Mouse (Mus musculus) limb, embryonic 13.5 days (tissue): ENCODE measurements around the gene Tpra1. TPM values are rescaled to one million over a fixed set of nuclear protein-coding genes. Genes with fewer than 3 reads are reported as not detected.

Source experiments
- ATAC-seq: fragments of 200-750 bp; cut with Nextera tagmentation; 2 replicates; pipeline ENCODE4 v1.8.0; 2017; ENCODE audit warnings: low read depth, moderate number of reproducible peaks, moderate TSS enrichment; ENCODE audit not compliant: low FRiP score
- H3K27ac ChIP-seq: fragments of 300-500 bp; sonication (generic); 2 replicates; pipeline ENCODE4 v1.5.1; 2015; ENCODE audit warnings: inconsistent platforms, mild to moderate bottlenecking, moderate library complexity
- H3K27me3 ChIP-seq: fragments of 300-500 bp; sonication (generic); 2 replicates; pipeline ENCODE4 v1.6.1; 2015; ENCODE audit warnings: mild to moderate bottlenecking, inconsistent platforms
- H3K36me3 ChIP-seq: fragments of 300-500 bp; sonication (generic); 2 replicates; pipeline ENCODE4 v1.6.1; 2015; ENCODE audit warnings: inconsistent platforms, mild to moderate bottlenecking, moderate library complexity
- H3K4me1 ChIP-seq: fragments of 300-500 bp; sonication (generic); 2 replicates; pipeline ENCODE4 v1.6.1; 2015; ENCODE audit warnings: inconsistent platforms
- H3K4me2 ChIP-seq: fragments of 300-500 bp; sonication (generic); replicated peaks from 2 replicates; pipeline ENCODE4 v1.6.1; 2015; ENCODE audit warnings: inconsistent platforms, mild to moderate bottlenecking, moderate library complexity
- H3K4me3 ChIP-seq: fragments of 300-500 bp; sonication (generic); 2 replicates; pipeline ENCODE4 v1.5.1; 2015; ENCODE audit warnings: moderate library complexity, mild to moderate bottlenecking, inconsistent platforms
- H3K9ac ChIP-seq: fragments of 300-500 bp; sonication (generic); 2 replicates; pipeline ENCODE4 v1.6.1; 2015; ENCODE audit warnings: mild to moderate bottlenecking, inconsistent platforms
- H3K9me3 ChIP-seq: fragments of 300-500 bp; sonication (generic); 2 replicates; pipeline ENCODE4 v1.6.1; 2016; ENCODE audit warnings: inconsistent platforms
- whole genome bisulfite sequencing: fragments of 180-500 bp; shearing (Covaris S2); methylation state at CpG from one replicate; pipeline ENCODE4 v1.1.7; 2015; 5-methylcytosine and 5-hydroxymethylcytosine counted together
- polyA plus RNA-seq: library from polyadenylated mRNA; unstranded; fragments of >200 nt; fragmentation: Nextera tagmentation; extraction: Ambion mirVana; gene quantifications from 2 replicates; pipeline ENCODE4 v1.2.1, GENCODE M21; 2015

The Tpra1 gene
- polyA plus RNA-seq, 1 experiment from 2014 or later = 89.5 TPM

GRCm38 (mm10) chr6:88941628-88942027, 39.6 kb downstream of the Tpra1 start:
- Histone ChIP-seq H3K36me3 (no peaks in the 10 kb centered on the region), H3K9ac (no peak overlapping the region), H3K27me3 (no peaks in the 10 kb centered on the region; the same call in 1 of the 2 replicates), H3K4me3 (no peak overlapping the region), H3K27ac (no peak overlapping the region), H3K9me3 (no peaks in the 10 kb centered on the region), H3K4me1 (peaks cover 32% of the 10 kb centered on the region), H3K4me2 (no peak overlapping the region)
- WGBS = 80% methylated on average over 4 of the region's 4 CpGs
- no peak for ATAC-seq

DNA sequence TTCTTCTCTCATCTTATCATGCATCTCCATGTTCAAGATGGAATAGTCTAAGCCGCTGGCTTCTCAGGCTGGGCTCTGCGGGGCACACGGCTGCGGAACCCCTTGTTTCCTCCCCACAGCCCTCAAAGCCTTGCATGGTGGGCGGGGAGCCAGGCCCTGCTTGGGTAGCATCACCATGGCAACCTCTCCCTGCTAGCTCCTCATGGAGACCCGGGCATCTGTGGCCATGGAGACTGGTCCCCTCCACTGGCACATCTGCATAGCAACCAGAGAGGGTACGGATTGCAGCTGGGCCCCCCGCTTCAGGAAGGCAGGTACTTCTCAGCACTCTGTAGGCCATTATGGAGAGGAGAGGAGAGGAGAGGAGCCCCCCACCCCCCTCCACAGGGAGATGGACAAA, 40.5 kb downstream of the Tpra1 start:
- no peaks in the 10 kb centered on the region for H3K9me3 ChIP-seq
- no peaks in the 10 kb centered on the region for H3K36me3 ChIP-seq
- peaks cover 32% of the 10 kb centered on the region for H3K4me1 ChIP-seq
- H3K27ac ChIP-seq = no peak overlapping the region
- WGBS = 53% methylated on average over 8 of the region's 8 CpGs
- no peak overlapping the region for H3K9ac ChIP-seq
- ATAC-seq = 0 out of 2 replicates have a peak, but pooled peaks have one; percentile 24
- H3K27me3 ChIP-seq = no peaks in the 10 kb centered on the region; the same call in 1 of the 2 replicates
- H3K4me2 ChIP-seq = no peak overlapping the region
- no peak overlapping the region for H3K4me3 ChIP-seq

- Histone ChIP-seq H3K9ac (no peak overlapping the region), H3K27me3 (no peaks in the 10 kb centered on the region), H3K4me2 (no peak overlapping the region), H3K36me3 (no peaks in the 10 kb centered on the region), H3K4me3 (no peak overlapping the region), H3K4me1 (peaks cover 24% of the 10 kb centered on the region), H3K27ac (no peak overlapping the region), H3K9me3 (no peaks in the 10 kb centered on the region)
- ATAC-seq = no peak
- WGBS = 68% methylated on average over 6 of the region's 6 CpGs
These were observed 41.6 kb downstream of the Tpra1 start for GRCm38 (mm10) chr6:88943666-88944065.

- Histone ChIP-seq H3K27ac (no peak overlapping the region), H3K4me1 (peaks cover 9% of the 10 kb centered on the region), H3K36me3 (no peaks in the 10 kb centered on the region), H3K4me2 (no peak overlapping the region), H3K9me3 (no peaks in the 10 kb centered on the region), H3K9ac (no peak overlapping the region), H3K27me3 (no peaks in the 10 kb centered on the region), H3K4me3 (no peak overlapping the region)
- ATAC-seq = no peak
- WGBS = 89% methylated on average over 6 of the region's 6 CpGs
These were observed 44.4 kb downstream of the Tpra1 start for GRCm38 (mm10) chr6:88946442-88946841.

DNA sequence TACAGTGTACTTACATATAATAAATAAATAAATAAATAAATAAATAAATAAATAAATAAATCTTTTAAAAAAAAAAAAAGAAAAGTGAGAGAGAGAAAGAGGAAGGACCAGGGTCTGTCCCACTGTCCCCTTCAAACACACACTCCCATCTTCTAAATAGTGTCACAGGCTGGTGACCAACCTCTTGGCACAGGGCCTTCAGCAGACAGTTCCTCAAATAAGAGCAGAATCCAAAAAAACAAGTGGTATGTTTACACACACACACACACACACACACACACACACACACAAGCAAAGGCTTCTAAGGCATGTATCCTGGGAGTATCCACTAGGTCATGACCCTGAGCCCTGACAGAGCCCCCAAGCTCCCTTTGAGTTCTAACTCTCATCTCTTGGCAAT, 45.7 kb downstream of the Tpra1 start:
- no peak overlapping the region for H3K9ac ChIP-seq
- no peak overlapping the region for H3K4me3 ChIP-seq
- no peak overlapping the region for H3K4me2 ChIP-seq
- H3K27me3 ChIP-seq = no peaks in the 10 kb centered on the region
- no peaks in the 10 kb centered on the region for H3K9me3 ChIP-seq
- H3K4me1 ChIP-seq = peaks cover 3% of the 10 kb centered on the region
- H3K36me3 ChIP-seq = no peaks in the 10 kb centered on the region
- H3K27ac ChIP-seq = no peak overlapping the region
- ATAC-seq = no peak

DNA sequence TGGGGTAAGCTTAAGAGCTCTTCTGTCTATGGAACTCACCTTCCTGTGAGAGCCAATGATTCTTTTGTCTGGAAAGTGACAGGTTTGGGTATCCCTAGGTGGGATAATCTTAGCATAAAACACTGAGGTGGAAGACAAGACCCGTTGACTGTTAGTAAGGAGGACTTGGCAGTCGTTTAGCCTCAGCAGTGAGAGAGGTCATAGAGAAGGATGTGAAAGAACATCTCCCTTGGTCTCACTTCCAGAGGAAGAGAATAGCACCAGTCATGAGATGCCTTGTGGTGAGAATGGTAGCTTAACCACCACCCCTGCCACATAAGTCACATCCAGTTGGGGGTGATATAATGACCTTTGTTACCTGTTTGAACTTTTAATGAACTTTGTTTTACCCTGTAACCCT, 54.7 kb downstream of the Tpra1 start:
- ATAC-seq = no peak
- Histone ChIP-seq H3K27me3 (no peaks in the 10 kb centered on the region), H3K4me2 (no peak overlapping the region), H3K4me3 (no peak overlapping the region), H3K36me3 (no peaks in the 10 kb centered on the region), H3K9ac (no peak overlapping the region), H3K9me3 (no peaks in the 10 kb centered on the region), H3K4me1 (peaks cover 17% of the 10 kb centered on the region), H3K27ac (no peak overlapping the region)
- WGBS = 85% methylated on average over 2 of the region's 2 CpGs

GRCm38 (mm10) chr6:88957313-88957712, 55.3 kb downstream of the Tpra1 start:
- WGBS = 84% methylated on average over 4 of the region's 4 CpGs
- Histone ChIP-seq H3K9me3 (no peaks in the 10 kb centered on the region), H3K36me3 (no peaks in the 10 kb centered on the region), H3K4me2 (no peak overlapping the region), H3K9ac (no peak overlapping the region), H3K27me3 (no peaks in the 10 kb centered on the region), H3K4me3 (no peak overlapping the region), H3K4me1 (peaks cover 17% of the 10 kb centered on the region), H3K27ac (no peak overlapping the region)
- no peak for ATAC-seq

- Histone ChIP-seq H3K27me3 (no peaks in the 10 kb centered on the region), H3K4me1 (peaks cover 17% of the 10 kb centered on the region), H3K4me3 (no peak overlapping the region), H3K9ac (no peak overlapping the region), H3K4me2 (no peak overlapping the region), H3K27ac (no peak overlapping the region), H3K36me3 (no peaks in the 10 kb centered on the region), H3K9me3 (no peaks in the 10 kb centered on the region)
- no peak for ATAC-seq
- 70% methylated on average over 5 of the region's 5 CpGs for WGBS
These were observed 55.8 kb downstream of the Tpra1 start for GRCm38 (mm10) chr6:88957801-88958211.

DNA sequence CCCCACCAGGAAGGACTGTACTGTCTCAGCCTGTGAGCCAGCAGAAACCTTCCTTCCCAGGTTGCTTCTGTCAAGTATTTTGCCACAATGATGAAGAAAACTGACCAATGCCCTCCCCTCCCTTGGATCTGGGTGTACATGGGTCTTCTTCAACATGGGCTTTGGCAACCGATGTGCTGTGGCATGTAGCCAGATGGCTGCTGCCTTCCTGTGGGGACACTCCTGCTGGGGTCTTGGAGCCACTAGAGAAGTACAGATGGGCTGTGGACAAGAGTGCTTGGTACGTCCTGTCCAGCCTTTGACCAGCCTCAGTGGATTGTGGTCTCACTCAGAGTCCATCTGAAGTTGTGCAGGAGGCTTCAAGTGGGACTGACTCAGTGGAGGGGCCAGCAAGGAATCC, 56.3 kb downstream of the Tpra1 start:
- Histone ChIP-seq H3K4me3 (no peak overlapping the region), H3K4me2 (no peak overlapping the region), H3K36me3 (no peaks in the 10 kb centered on the region), H3K9ac (no peak overlapping the region), H3K27ac (no peak overlapping the region), H3K9me3 (no peaks in the 10 kb centered on the region), H3K27me3 (no peaks in the 10 kb centered on the region), H3K4me1 (peaks cover 17% of the 10 kb centered on the region)
- no peak for ATAC-seq
- 82% methylated on average over 2 of the region's 2 CpGs for WGBS

DNA sequence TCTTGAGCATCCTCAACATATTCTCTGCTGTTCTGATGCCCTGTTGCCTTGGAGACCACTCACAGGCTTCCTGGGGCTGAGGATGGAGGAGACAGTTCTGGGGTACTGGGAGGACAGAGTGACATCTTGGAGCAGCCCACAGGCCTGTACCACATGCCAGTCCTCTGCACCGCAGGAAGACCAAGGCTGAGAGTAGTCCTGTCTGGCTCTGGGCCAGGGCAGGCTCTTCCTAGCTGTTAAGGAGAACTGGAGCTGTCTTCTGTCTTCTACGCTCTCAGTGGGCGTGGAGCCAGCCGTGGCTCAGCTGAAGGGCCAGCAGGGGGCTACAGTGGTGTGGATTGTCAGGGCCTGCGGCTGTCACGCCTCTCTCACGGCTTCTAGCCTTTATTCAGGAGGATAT, 57.8 kb downstream of the Tpra1 start:
- WGBS = 33% methylated on average over 7 of the region's 7 CpGs
- peaks cover 17% of the 10 kb centered on the region for H3K4me1 ChIP-seq

DNA sequence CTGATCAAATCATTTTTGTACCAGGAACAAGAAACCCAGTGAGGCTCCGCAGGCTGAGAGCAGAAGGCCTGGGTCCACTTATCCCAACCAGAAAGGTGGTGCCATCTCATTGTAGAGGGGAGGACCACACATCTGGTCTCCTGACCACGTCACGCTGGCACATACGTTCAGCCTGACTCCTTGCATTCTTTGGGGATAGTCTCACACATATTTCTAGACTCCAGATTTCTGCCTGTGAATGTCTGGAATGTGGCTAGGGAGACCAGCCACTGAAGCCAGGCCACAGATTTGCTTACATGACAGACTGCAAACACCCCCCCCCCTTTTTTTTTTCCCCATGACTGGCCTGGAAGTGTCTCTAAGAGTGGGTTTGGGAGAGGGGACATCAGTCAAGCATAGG, 58.9 kb downstream of the Tpra1 start:
- peak overlapping the region; percentile 44; the same call in 1 of the 2 replicates for H3K27ac ChIP-seq
- WGBS = 53% methylated on average over 4 of the region's 4 CpGs
- H3K4me1 ChIP-seq = peaks cover 17% of the 10 kb centered on the region
- H3K36me3 ChIP-seq = no peaks in the 10 kb centered on the region
- no peak overlapping the region for H3K4me3 ChIP-seq
- no peaks in the 10 kb centered on the region for H3K9me3 ChIP-seq
- ATAC-seq = no peak
- H3K9ac ChIP-seq = no peak overlapping the region
- H3K4me2 ChIP-seq = no peak overlapping the region
- H3K27me3 ChIP-seq = no peaks in the 10 kb centered on the region

More for the DNA sequence above, 57.8 kb downstream of the Tpra1 start:
- H3K27me3 ChIP-seq = no peaks in the 10 kb centered on the region
- no peak overlapping the region for H3K27ac ChIP-seq
- H3K9me3 ChIP-seq = no peaks in the 10 kb centered on the region
- ATAC-seq = peak; percentile 49; the same call in 1 of the 2 replicates
- no peak overlapping the region for H3K9ac ChIP-seq
- H3K36me3 ChIP-seq = no peaks in the 10 kb centered on the region
- H3K4me3 ChIP-seq = no peak overlapping the region
- no peak overlapping the region for H3K4me2 ChIP-seq
